Mouse (Mus musculus) MEL (cell line): ENCODE measurements around the gene Adamtsl4. TPM values are rescaled to one million over a fixed set of nuclear protein-coding genes. Genes with fewer than 3 reads are reported as not detected.
A peak's percentile ranks its signal among the peaks of the same experiment; 100 is the strongest.

ENCODE experiments used
- DNase-seq: peaks from one replicate; pipeline ENCODE4 v3.0.0; 2011; ENCODE audit warnings: low read depth, low spot score
- H3K27ac ChIP-seq: 2 replicates; pipeline ENCODE4 v1.5.1; 2012; ENCODE audit warnings: low read depth, mild to moderate bottlenecking, control low read depth, low read length, moderate library complexity; ENCODE audit not compliant: control insufficient read depth
- H3K27me3 ChIP-seq, 2 experiments: fragments of 150-350 bp in 1 of 2; sonication (generic) in 1 of 2; 2 replicates each; pipeline ENCODE4 v1.6.1; 2012; ENCODE audit warnings: low read length in 2 of 2, mild to moderate bottlenecking in 2 of 2, improper control_type of control experiment in 1 of 2, moderate library complexity in 1 of 2; ENCODE audit not compliant: insufficient read depth in 2 of 2, control insufficient read depth in 1 of 2
- H3K36me3 ChIP-seq, 2 experiments: 2 replicates each; pipeline ENCODE4 v1.6.1; 2012 to 2014; ENCODE audit warnings: low read length in 2 of 2, improper control_type of control experiment in 1 of 2, inconsistent platforms in 1 of 2, mild to moderate bottlenecking in 1 of 2; ENCODE audit not compliant: insufficient read depth in 2 of 2, control insufficient read depth in 1 of 2
- H3K4me1 ChIP-seq, 2 experiments: fragments of 150-350 bp in 1 of 2; sonication (generic) in 1 of 2; 2 replicates each; pipeline ENCODE4 v1.6.1; 2012; ENCODE audit warnings: low read length in 2 of 2, improper control_type of control experiment in 1 of 2, mild to moderate bottlenecking in 1 of 2; ENCODE audit not compliant: insufficient read depth in 2 of 2, control insufficient read depth in 1 of 2
- H3K4me3 ChIP-seq, 2 experiments: fragments of 150-350 bp in 1 of 2; sonication (generic) in 1 of 2; 2 replicates each; pipeline ENCODE4 v1.5.1; 2012; ENCODE audit warnings: low read depth in 2 of 2, low read length in 2 of 2, mild to moderate bottlenecking in 2 of 2, moderate library complexity in 2 of 2, control low read depth in 1 of 2, improper control_type of control experiment in 1 of 2; ENCODE audit not compliant: control insufficient read depth in 1 of 2, insufficient read depth in 1 of 2
- H3K79me2 ChIP-seq: 2 replicates; pipeline ENCODE4 v1.6.1; 2012; ENCODE audit warnings: mild to moderate bottlenecking, low read length, moderate library complexity; ENCODE audit not compliant: control insufficient read depth, poor library complexity, insufficient read depth
- H3K9ac ChIP-seq: 2 replicates; pipeline ENCODE4 v1.6.1; 2012; ENCODE audit warnings: low read depth, mild to moderate bottlenecking, control low read depth, low read length, moderate library complexity; ENCODE audit not compliant: control insufficient read depth, poor library complexity, severe bottlenecking
- H3K9me3 ChIP-seq: fragments of 150-350 bp; sonication (generic); replicated peaks from 2 replicates; pipeline ENCODE4 v1.6.1; 2012; ENCODE audit warnings: mild to moderate bottlenecking, low read length, improper control_type of control experiment, moderate library complexity; ENCODE audit not compliant: insufficient read depth
- CHD1 ChIP-seq: IDR thresholded peaks from 2 replicates; pipeline ENCODE4 v1.6.1; 2012; ENCODE audit warnings: low read depth, mild to moderate bottlenecking, inconsistent platforms, low read length, improper control_type of control experiment
- CTCF ChIP-seq, 3 experiments: IDR thresholded peaks in 2 of 3; conservative IDR thresholded peaks in 1 of 3; 2 replicates each; pipeline ENCODE4 v1.5.1; 2011 to 2012; ENCODE audit warnings: low read length in 3 of 3, low read depth in 2 of 3, mild to moderate bottlenecking in 2 of 3, improper control_type of control experiment in 1 of 3, inconsistent platforms in 1 of 3, mixed read lengths in 1 of 3, moderate library complexity in 1 of 3; ENCODE audit not compliant: control insufficient read depth in 1 of 3, insufficient read depth in 1 of 3, poor library complexity in 1 of 3, severe bottlenecking in 1 of 3
- ELF1 ChIP-seq: IDR thresholded peaks from 2 replicates; pipeline ENCODE4 v1.6.1; 2014; ENCODE audit warnings: low read depth, mild to moderate bottlenecking, inconsistent platforms, low read length, improper control_type of control experiment, moderate library complexity
- EP300 ChIP-seq, 2 experiments: IDR thresholded peaks; 2 replicates each; pipeline ENCODE4 v1.6.1; 2011; ENCODE audit warnings: improper control_type of control experiment in 2 of 2, low read length in 2 of 2, low read depth in 1 of 2, mild to moderate bottlenecking in 1 of 2
- ETS1 ChIP-seq: IDR thresholded peaks from 2 replicates; pipeline ENCODE4 v1.6.1; 2012; ENCODE audit warnings: low read depth, mild to moderate bottlenecking, inconsistent platforms, low read length, improper control_type of control experiment, moderate library complexity
- JUND ChIP-seq: IDR thresholded peaks from 2 replicates; pipeline ENCODE4 v1.6.1; 2011; ENCODE audit warnings: low read depth, mild to moderate bottlenecking, improper control_type of control experiment, low read length
- KAT2A ChIP-seq: conservative IDR thresholded peaks from 2 replicates; pipeline ENCODE4 v1.6.1; 2012; ENCODE audit warnings: low read depth, low read length, improper control_type of control experiment, inconsistent platforms
- MAFK ChIP-seq: IDR thresholded peaks from 2 replicates; pipeline ENCODE4 v1.6.1; 2011; ENCODE audit warnings: low read depth, mild to moderate bottlenecking, low read length, improper control_type of control experiment, borderline replicate concordance
- MAZ ChIP-seq: IDR thresholded peaks from 2 replicates; pipeline ENCODE4 v1.6.1; 2012; ENCODE audit warnings: low read depth, mild to moderate bottlenecking, inconsistent platforms, low read length, improper control_type of control experiment
- MEF2A ChIP-seq: IDR thresholded peaks from 2 replicates; pipeline ENCODE4 v1.6.1; 2014; ENCODE audit warnings: low read depth, mild to moderate bottlenecking, inconsistent platforms, low read length, improper control_type of control experiment; ENCODE audit not compliant: poor library complexity, insufficient replicate concordance, severe bottlenecking; ENCODE audit errors: extremely low read depth
- NELFE ChIP-seq: IDR thresholded peaks from 2 replicates; pipeline ENCODE4 v1.6.1; 2011; ENCODE audit warnings: low read depth, low read length, improper control_type of control experiment
- NRF1 ChIP-seq: IDR thresholded peaks from 2 replicates; pipeline ENCODE4 v1.6.1; 2014; ENCODE audit warnings: low read depth, mild to moderate bottlenecking, inconsistent platforms, low read length, improper control_type of control experiment, moderate library complexity; ENCODE audit not compliant: poor library complexity, insufficient read depth, severe bottlenecking
- POLR2A ChIP-seq, 2 experiments: IDR thresholded peaks; 2 replicates each; pipeline ENCODE4 v1.6.1; 2011 to 2012; ENCODE audit warnings: low read length in 2 of 2, mild to moderate bottlenecking in 2 of 2, control low read depth in 1 of 2, improper control_type of control experiment in 1 of 2, low read depth in 1 of 2, moderate library complexity in 1 of 2; ENCODE audit not compliant: control insufficient read depth in 1 of 2, insufficient read depth in 1 of 2, poor library complexity in 1 of 2
- RAD21 ChIP-seq: IDR thresholded peaks from 2 replicates; pipeline ENCODE4 v1.6.1; 2011; ENCODE audit warnings: mild to moderate bottlenecking, low read depth, low read length, improper control_type of control experiment
- SMC3 ChIP-seq: IDR thresholded peaks from 2 replicates; pipeline ENCODE4 v1.6.1; 2011; ENCODE audit warnings: low read depth, low read length, improper control_type of control experiment
- TAL1 ChIP-seq: IDR thresholded peaks from 2 replicates; pipeline ENCODE4 v1.6.1; 2012; ENCODE audit warnings: mild to moderate bottlenecking, inconsistent platforms, low read length, moderate library complexity, mixed read lengths
- ZMIZ1 ChIP-seq: IDR thresholded peaks from 2 replicates; pipeline ENCODE4 v1.6.1; 2012; ENCODE audit warnings: low read depth, mild to moderate bottlenecking, inconsistent platforms, low read length, improper control_type of control experiment, moderate library complexity
- ZNF384 ChIP-seq: IDR thresholded peaks from 2 replicates; pipeline ENCODE4 v1.6.1; 2012; ENCODE audit warnings: low read depth, mild to moderate bottlenecking, inconsistent platforms, low read length, improper control_type of control experiment
- polyA plus RNA-seq, 2 experiments: library from polyadenylated mRNA; stranded (reverse) in 1 of 2; unstranded in 1 of 2; fragments of >175 nt in 1 of 2; fragments of >200 nt in 1 of 2; gene quantifications; 2 replicates each; pipeline versions ENCODE4 v1.2.1 to v1.2.4; 2012; ENCODE audit warnings: low replicate concordance in 2 of 2, low read depth in 1 of 2; ENCODE audit not compliant: insufficient read length in 2 of 2, insufficient read depth in 1 of 2, missing spikeins in 1 of 2
- total RNA-seq: library from RNA; depleted of rRNA; stranded (reverse); fragments of 300-350 nt; gene quantifications from 2 replicates; pipeline ENCODE4 v1.2.3, GENCODE M21; 2012

Gene Adamtsl4
- total and polyA plus RNA-seq, 3 experiments, result 0.27 to 0.88 TPM; not detected in 1

DNA sequence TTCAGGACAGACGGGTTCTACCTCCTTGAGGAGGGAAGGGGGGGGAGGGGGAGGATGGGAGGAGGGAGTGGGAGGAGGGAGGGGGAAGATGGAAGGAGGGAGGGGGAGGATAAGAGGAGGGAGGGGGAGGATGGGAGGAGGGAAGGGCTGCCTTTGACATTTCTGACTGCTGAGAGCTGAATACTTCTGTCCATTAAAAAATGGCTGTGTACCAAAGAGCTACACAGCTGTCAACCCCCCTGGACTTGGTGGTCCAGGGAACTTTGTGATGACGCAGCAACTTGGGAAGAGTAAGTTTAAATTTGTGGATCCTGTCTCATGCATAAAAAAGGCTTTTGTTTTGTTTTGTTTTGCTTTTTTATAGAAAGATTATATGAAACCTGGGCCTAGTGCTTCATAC lies 2.2 kb upstream of the Adamtsl4 start:
- TF ChIP-seq JUND (no peak), TAL1 (no peak), ZNF384 (no peak), CHD1 (no peak), EP300 (IDR thresholded peaks at IDR 0.05; ENCODE audit: low read depth in 1 of 2, low read length in 2 of 2) (no peak), MAZ (no peak), MAFK (no peak), NRF1 (no peak), POLR2A (IDR thresholded peaks at IDR 0.05; ENCODE audit: control insufficient read depth in 1 of 2, insufficient read depth in 1 of 2, low read depth in 1 of 2, low read length in 2 of 2, poor library complexity in 1 of 2) (no peak), ETS1 (no peak), MEF2A (no peak), ELF1 (no peak), ZMIZ1 (no peak), NELFE (no peak), RAD21 (no peak)
- no peak overlapping the region for H3K9ac ChIP-seq
- no peaks in the 10 kb centered on the region for H3K27me3 ChIP-seq
- H3K27ac ChIP-seq, result no peak overlapping the region
- no peak overlapping the region for H3K4me3 ChIP-seq
- no peaks in the 10 kb centered on the region for H3K9me3 ChIP-seq
- H3K4me1 ChIP-seq, result peaks cover 0 to 7% of the 10 kb centered on the region in 2 experiments; a peak in 1 of 4 replicates
- no peaks in the 10 kb centered on the region for H3K79me2 ChIP-seq
- H3K36me3 ChIP-seq, result no peaks in the 10 kb centered on the region
- no peak for DNase-seq

- Histone ChIP-seq H3K4me1 (peaks cover 0 to 7% of the 10 kb centered on the region in 2 experiments; a peak in 1 of 4 replicates), H3K9ac (no peak overlapping the region), H3K27me3 (no peaks in the 10 kb centered on the region), H3K79me2 (no peaks in the 10 kb centered on the region), H3K27ac (no peak overlapping the region), H3K4me3 (no peak overlapping the region), H3K36me3 (no peaks in the 10 kb centered on the region), H3K9me3 (no peaks in the 10 kb centered on the region)
- no peak for DNase-seq
- TF ChIP-seq ZNF384 (peak; percentile 33; the same call in 1 of the 2 replicates), JUND (no peak), KAT2A (no peak), SMC3 (0 out of 2 replicates have a peak, but pooled peaks have one; percentile 4), CTCF (IDR thresholded peaks at IDR 0.05 in 2 of 3, conservative IDR thresholded peaks at IDR 0.05 in 1 of 3; ENCODE audit: control insufficient read depth in 1 of 3, insufficient read depth in 1 of 3, low read depth in 2 of 3, low read length in 3 of 3, poor library complexity in 1 of 3, severe bottlenecking in 1 of 3) (peak in 1 of 3 experiments; percentile 14; a peak in 1 of 6 replicates)
Observed at GRCm38 (mm10) chr3:95689171-95689915, 1.6 kb upstream of the Adamtsl4 start.
